Mouse (Mus musculus): ENCODE data around the gene Fam189a2.

Gene Fam189a2

GRCm38 (mm10) chr19:24024131-24024530, 6.7 kb downstream of the Fam189a2 start:
- no peak for DNase-seq

GRCm38 (mm10) chr19:24023351-24023750, 7.5 kb downstream of the Fam189a2 start:
- DNase-seq: no peak

GRCm38 (mm10) chr19:24022771-24023170, 8.0 kb downstream of the Fam189a2 start:
- DNase-seq: no peak

- DNase-seq: no peak
These were observed 8.5 kb downstream of the Fam189a2 start for GRCm38 (mm10) chr19:24022301-24022700.

- no peak for DNase-seq
These were observed 10.1 kb downstream of the Fam189a2 start for GRCm38 (mm10) chr19:24020736-24021135.

- DNase-seq: no peak
These were observed 11.2 kb downstream of the Fam189a2 start for GRCm38 (mm10) chr19:24019609-24020008.

GRCm38 (mm10) chr19:24018396-24018795, 12.4 kb downstream of the Fam189a2 start:
- no peak for DNase-seq

- no peak for DNase-seq
These were observed 12.9 kb downstream of the Fam189a2 start for GRCm38 (mm10) chr19:24017892-24018291.

- no peak for DNase-seq
These were observed 13.4 kb downstream of the Fam189a2 start for GRCm38 (mm10) chr19:24017427-24017826.

GRCm38 (mm10) chr19:24016706-24017386, 14.0 kb downstream of the Fam189a2 start:
- no peak for DNase-seq

- DNase-seq: no peak
These were observed 17.6 kb downstream of the Fam189a2 start for GRCm38 (mm10) chr19:24013241-24013640.

GRCm38 (mm10) chr19:24012479-24012878, 18.3 kb downstream of the Fam189a2 start:
- DNase-seq: no peak

- DNase-seq: no peak
These were observed 23.0 kb downstream of the Fam189a2 start for GRCm38 (mm10) chr19:24007638-24008360.

GRCm38 (mm10) chr19:24007002-24007637, 23.7 kb downstream of the Fam189a2 start:
- DNase-seq: no peak

GRCm38 (mm10) chr19:23995766-23996399, 34.9 kb downstream of the Fam189a2 start:
- no peak for DNase-seq

- no peak for DNase-seq
These were observed 42.7 kb downstream of the Fam189a2 start for GRCm38 (mm10) chr19:23988166-23988565.

GRCm38 (mm10) chr19:23987291-23987690, 43.5 kb downstream of the Fam189a2 start:
- DNase-seq: no peak

- DNase-seq: no peak
These were observed 46.6 kb downstream of the Fam189a2 start for GRCm38 (mm10) chr19:23984186-23984585.

GRCm38 (mm10) chr19:23980598-23980997, 50.2 kb downstream of the Fam189a2 start:
- DNase-seq: no peak

- DNase-seq: no peak
These were observed 52.8 kb downstream of the Fam189a2 start for GRCm38 (mm10) chr19:23977901-23978443.

GRCm38 (mm10) chr19:23972881-23973649, 57.8 kb downstream of the Fam189a2 start:
- no peak for DNase-seq

GRCm38 (mm10) chr19:23971391-23971790, 59.4 kb downstream of the Fam189a2 start:
- no peak for DNase-seq
